Mouse (Mus musculus) natural killer cell, adult 2 months (primary cell): Measurements from ENCODE around the gene Rnf115.
A peak's percentile ranks its signal among the peaks of the same experiment; 100 is the strongest.

Experiments
- DNase-seq, 2 experiments: peaks; one replicate each; pipeline ENCODE4 v3.0.0; 2022; ENCODE audit warnings: low spot score in 2 of 2

Gene Rnf115

GRCm38 (mm10) chr3:96777120-96777519, 49.7 kb downstream of the Rnf115 start:
- DNase-seq = no peak

GRCm38 (mm10) chr3:96782236-96782635, 54.8 kb downstream of the Rnf115 start:
- DNase-seq = no peak

DNA sequence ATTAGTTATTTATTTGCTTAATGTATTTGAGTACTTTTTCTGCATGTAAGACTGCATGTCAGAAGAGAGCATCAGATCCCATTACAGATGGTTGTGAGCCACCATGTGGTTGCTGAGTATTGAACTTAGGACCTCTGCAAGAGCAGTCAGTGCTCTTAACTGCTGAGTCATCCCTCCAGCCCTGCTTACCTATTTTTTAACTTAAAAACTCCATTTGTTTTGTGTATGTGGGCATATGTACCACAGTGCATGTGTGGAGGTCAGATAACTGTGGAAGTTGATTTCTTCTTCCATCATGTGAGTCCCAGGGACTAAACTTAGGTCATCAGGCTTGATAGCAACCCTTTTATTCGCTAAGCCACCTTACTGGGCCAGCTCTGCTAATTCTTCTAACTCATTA, 60.3 kb downstream of the Rnf115 start:
- DNase-seq = no peak

DNA sequence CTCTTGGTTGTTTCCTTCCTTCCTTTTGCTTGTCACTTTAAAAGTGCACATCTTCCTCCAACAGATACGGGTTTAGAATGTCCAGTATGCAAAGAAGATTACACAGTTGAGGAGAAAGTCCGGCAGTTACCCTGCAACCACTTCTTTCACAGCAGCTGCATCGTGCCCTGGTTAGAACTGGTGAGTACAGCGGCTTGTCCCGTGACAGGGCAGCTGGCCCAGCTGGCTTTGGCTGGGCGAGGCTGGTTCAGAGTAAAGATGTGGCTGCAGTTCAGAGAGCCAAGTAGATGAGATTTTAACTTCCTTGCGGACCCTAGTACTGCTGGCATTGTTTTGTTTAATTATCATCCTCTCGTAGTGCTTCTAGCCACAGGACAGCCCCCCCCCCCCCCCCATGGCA, 61.0 kb downstream of the Rnf115 start:
- no peak for DNase-seq

DNA sequence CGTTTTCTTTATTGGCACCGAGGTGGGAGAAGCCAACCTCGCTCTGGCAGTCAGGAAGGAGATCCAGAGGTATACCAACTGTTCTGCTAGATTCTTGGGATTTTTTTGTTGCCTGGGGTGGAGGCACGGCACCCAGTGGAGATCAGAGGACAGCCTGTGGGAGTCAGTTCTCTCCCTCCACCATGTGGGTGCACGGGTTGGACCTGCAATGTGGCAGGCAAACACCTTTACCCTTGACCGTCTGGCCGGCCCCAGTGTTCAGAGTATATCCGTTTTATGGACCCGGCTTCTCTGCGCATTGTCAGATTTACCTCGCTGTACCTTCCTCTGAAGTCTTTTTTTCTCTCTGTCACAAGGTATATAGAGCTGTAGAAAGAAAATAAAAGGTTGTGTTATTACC, 72.8 kb downstream of the Rnf115 start:
- DNase-seq = no peak

GRCm38 (mm10) chr3:96802214-96802613, 74.8 kb downstream of the Rnf115 start:
- no peak for DNase-seq

- DNase-seq = no peak
These were observed 80.7 kb downstream of the Rnf115 start for GRCm38 (mm10) chr3:96808136-96808535.

DNA sequence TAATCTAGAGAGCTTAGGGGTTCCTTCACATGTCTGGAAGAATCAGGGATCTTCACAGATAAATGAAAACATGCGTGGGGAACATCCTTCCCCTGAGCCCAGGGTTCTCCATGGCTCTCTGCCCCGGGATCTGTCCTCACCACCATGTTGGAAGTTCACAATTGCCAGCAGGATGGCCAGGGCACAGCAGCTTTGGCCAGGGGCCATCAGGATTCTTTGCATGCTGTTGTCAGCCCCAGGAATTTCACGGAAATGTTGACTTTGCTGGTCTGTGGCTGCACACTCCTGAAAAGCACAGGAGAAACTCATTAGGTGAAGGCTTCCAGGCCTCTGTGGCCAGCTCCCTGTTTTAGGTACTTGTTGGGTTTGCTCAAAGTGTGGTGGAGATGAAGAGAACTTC, 81.2 kb downstream of the Rnf115 start:
- DNase-seq = no peak

DNA sequence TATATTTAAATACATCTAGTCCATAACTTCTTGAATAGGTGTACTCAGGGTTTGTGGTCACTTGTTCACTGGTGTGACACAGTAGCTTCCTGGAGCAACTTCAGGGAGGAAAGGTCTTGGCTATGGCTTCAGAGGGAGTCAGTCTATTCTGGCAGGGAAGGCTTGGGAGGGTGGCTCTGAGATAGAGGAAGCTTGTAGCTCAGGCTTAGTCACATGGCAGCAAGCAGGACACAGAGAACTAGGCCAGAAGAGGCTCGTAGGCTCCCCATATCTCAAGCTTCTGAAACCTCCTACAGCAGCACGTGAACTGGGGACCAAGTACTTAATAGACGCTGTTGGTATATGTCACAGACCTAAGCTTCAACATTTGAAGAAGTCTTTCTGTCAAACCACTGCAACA, 83.8 kb downstream of the Rnf115 start:
- DNase-seq = no peak

GRCm38 (mm10) chr3:96812395-96813091, 85.1 kb downstream of the Rnf115 start:
- DNase-seq = peak; percentile 82 to 83

DNA sequence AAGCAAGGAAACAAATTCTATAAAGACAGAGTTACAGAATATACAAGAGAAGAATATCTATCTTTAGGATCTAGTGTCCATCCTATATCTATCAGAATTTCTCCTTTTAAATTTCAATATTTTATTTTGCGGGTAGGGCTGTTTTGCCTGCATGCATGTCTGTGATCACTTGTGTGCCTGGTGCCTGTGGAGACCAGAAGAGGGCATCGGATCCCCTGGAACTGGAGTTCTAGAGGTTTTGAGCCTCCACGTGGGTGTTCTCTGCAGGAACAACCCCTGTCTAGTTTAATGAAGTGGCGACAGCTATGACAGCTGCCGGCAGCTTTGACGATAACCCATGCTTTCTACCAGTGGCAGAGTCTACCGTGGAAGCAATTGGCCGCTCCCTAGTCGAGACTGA, 85.6 kb downstream of the Rnf115 start:
- DNase-seq = peak; percentile 37

DNA sequence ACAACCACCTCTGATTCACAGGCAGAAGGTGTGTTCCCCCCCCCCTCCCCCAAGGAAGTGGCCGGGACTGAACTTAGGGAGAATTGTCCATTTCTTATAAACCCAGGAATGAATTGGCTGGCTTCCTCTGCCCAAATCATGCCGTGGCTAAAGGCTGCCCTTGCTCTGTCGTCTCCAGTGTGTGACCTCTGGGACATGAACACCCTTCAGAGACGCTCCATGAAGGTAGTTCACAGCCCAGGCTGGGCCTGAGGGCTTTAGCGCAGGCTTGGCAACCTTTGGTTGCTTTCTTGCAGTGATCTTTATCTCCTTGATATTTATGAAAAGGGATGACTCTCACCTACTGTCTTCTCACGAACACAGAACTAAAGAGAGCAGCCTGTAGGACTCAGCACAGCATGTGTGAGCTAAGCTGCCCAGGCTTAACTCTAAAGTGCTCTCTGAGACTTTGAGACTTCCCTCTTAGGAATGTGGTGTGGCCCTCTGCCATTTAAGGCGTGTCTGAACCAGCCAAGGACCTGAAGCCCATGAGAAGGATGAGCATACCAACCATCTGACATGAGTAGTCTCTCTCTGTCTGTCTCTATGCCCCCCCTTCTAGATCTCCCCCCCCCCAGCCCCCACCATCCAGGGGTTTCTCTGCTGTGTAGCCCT, 86.3 kb downstream of the Rnf115 start:
- no peak for DNase-seq

- DNase-seq = peak; percentile 27 to 39
These were observed 86.9 kb downstream of the Rnf115 start for GRCm38 (mm10) chr3:96814342-96814741.

- DNase-seq = no peak
These were observed 92.9 kb downstream of the Rnf115 start for GRCm38 (mm10) chr3:96820116-96820915.

GRCm38 (mm10) chr3:96821581-96821980, 94.1 kb downstream of the Rnf115 start:
- no peak for DNase-seq

GRCm38 (mm10) chr3:96823701-96824100, 96.2 kb downstream of the Rnf115 start:
- no peak for DNase-seq

DNA sequence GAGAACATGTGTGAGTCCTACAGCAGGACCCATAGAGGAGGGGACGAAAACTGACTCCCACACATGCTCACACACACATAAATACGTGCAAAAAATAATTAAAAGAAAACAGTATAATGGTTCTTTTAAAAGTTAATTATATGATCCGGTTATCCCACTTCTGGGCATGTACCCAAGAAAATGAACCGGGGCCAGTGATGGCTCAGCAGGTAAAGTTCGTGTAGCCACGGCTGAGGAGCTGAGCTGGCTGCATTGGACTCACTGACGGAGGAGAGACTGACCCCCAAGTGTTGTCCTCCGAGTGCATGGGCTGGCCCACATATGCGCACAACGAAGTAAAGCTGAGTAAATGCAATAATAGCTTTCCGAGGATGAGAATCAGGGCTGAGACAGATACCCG, 97.2 kb downstream of the Rnf115 start:
- DNase-seq = no peak

- DNase-seq = no peak
These were observed 97.8 kb downstream of the Rnf115 start for GRCm38 (mm10) chr3:96825261-96825660.

DNA sequence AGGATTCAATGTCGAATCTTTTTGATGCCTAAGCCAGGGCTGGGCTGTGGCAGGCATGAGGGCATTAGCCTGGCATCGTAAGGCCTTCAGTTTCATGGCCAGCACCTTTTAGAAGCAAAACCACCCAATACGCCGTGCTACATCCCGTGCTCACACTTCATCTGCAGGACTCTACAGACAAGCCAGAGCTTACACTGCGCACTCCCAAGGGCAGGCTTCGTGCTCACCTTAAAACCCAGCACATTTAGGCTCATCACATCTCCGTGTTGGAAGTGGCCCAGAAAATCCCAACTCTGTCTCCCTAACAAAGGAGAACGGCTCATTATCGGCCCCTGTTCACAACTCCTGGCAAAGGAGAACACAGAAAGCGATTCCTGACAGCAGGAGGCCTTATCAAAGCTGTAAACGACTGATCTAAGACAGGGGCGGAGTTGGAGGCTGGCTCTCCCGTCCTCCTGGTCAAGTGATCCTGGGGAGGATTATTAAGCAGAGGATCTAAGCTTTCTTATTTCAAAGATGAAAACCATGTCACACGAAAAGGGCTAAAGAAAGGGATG, 100.9 kb downstream of the Rnf115 start:
- no peak for DNase-seq

DNA sequence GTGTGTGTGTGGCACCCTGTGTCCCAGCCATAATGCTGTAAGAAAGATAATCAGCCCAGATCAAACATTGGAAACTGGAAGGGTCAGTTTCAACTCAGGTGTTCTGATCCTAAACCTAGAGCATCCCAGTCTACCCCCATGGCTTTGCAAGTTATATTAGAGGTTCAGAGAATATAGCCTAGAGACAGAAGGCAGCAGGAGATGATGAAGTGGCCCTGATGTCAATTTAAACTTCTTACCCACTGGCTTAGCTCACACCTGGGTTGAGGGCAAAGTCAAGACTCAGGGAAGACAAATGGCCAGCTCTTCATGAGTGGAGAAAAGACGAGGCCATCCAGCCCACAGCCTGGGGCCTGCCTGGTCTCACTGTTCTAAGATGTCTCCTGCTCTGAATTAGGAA, 101.5 kb downstream of the Rnf115 start, which contains the start of the genes Pdzk1 and Cd160:
TSS of gene Pdzk1 (plus strand) at position 301 of the 400 bp plus-strand sequence.
TSS of gene Cd160 (minus strand) at position 368 of the 400 bp plus-strand sequence.
- no peak for DNase-seq

GRCm38 (mm10) chr3:96829856-96830255, 102.4 kb downstream of the Rnf115 start:
- DNase-seq = no peak

GRCm38 (mm10) chr3:96832930-96833329, 105.5 kb downstream of the Rnf115 start:
- DNase-seq = no peak
